In genomic region chr10:107218861-107219430, GRCm38 (mm10) we compare ENCODE assay signal across 12 mouse cellular contexts.
"Had no signal": no experiment of that assay in that cellular context is flagged by ENCODE, and none has a peak within 500 bp of the region (broad histone marks: within the 10 kb centered on the region; RNA-seq: fewer than 3 reads in every experiment).

No protein-coding gene starts in this region.

- DNase-seq: left cerebral cortex, postnatal 4 days; liver; liver, embryonic 13.5 days; liver, postnatal 0 days; lung, adult 18-20 months; lung, adult 2 months; lung, embryonic 14.5 days; lung, postnatal 10 days; lung, postnatal 14 days; lung, postnatal 36 days; lung, postnatal 4 days; midbrain, embryonic 14.5 days had no signal
